In genomic region chr17:35707929-35708328, GRCm38 (mm10) we compare ENCODE assay signal across 15 mouse cellular contexts. TPM values are rescaled to one million over a fixed set of nuclear protein-coding genes. Genes with fewer than 3 reads are reported as not detected.
DNase-seq lines count a peak whose midpoint lies in the region; TF ChIP-seq lines count a peak whose summit lies in the region.
"Had no signal": no experiment of that assay in that cellular context is flagged by ENCODE, and none has a peak within 500 bp of the region (broad histone marks: within the 10 kb centered on the region; RNA-seq: fewer than 3 reads in every experiment).

No protein-coding gene starts in this region.

- H3K4me1 ChIP-seq in thymus, adult 2 months (replicated peaks; ENCODE audit: control insufficient read depth, insufficient read depth, low read length), result peaks cover 21% of the 10 kb centered on the region

- no peak overlapping the region for H3K27ac ChIP-seq in thymus, adult 2 months (ENCODE audit: control insufficient read depth, insufficient read depth, low read length)
- H3K27ac ChIP-seq: forebrain, embryonic 13.5 days; limb, embryonic 13.5 days; midbrain, embryonic 15.5 days; neural tube, embryonic 15.5 days had no signal

- no peaks in the 10 kb centered on the region for H3K36me3 ChIP-seq in thymus, adult 2 months (ENCODE audit: control insufficient read depth, insufficient read depth, low read length)
- H3K36me3 ChIP-seq: limb, embryonic 13.5 days; midbrain, embryonic 15.5 days; neural tube, embryonic 15.5 days; stomach, embryonic 15.5 days had no signal

- 60% methylated on average over 7 of the region's 7 CpGs for WGBS in thymus, adult 2 months

- TF ChIP-seq CTCF in thymus, adult 2 months (IDR thresholded peaks at IDR 0.05; ENCODE audit: borderline replicate concordance, control insufficient read depth, extremely low read depth, insufficient read depth, low read length, poor library complexity), result no peak

- DNase-seq in heart, adult 11 months, result peak; percentile 89
- DNase-seq in heart, adult 8-10 months (ENCODE audit: low spot score), result no peak
- peak; percentile 33 to 51 for DNase-seq in thymus, postnatal 10 days (ENCODE audit: low spot score in 2 of 2)
- no peak for DNase-seq in thymus, adult 2 months
- DNase-seq in kidney, adult 8-10 months, result peak; percentile 64 to 74
- DNase-seq in thymus, postnatal 4 days, result peak; percentile 56
- DNase-seq in gastrocnemius, postnatal 10 days, result no peak
- DNase-seq in frontal cortex, adult 2 months (ENCODE audit: extremely low spot score in 1 of 2, low spot score in 1 of 2), result no peak
- DNase-seq: gastrocnemius, postnatal 36 days; right cerebral cortex, postnatal 14 days had no signal

- no peak overlapping the region for H3K4me3 ChIP-seq in thymus, adult 2 months (ENCODE audit: control insufficient read depth, insufficient read depth, low read length)
- H3K4me3 ChIP-seq: forebrain, embryonic 13.5 days; limb, embryonic 13.5 days; midbrain, embryonic 15.5 days; neural tube, embryonic 15.5 days; stomach, embryonic 15.5 days had no signal

- TF ChIP-seq POLR2A in thymus, adult 2 months (IDR thresholded peaks at IDR 0.05; ENCODE audit: control insufficient read depth, extremely low read depth, insufficient read depth, low read length, poor library complexity), result no peak

- no peaks in the 10 kb centered on the region; the same call in 1 of the 2 replicates for H3K27me3 ChIP-seq in thymus, adult 2 months (ENCODE audit: control insufficient read depth, insufficient read depth, low read length)
- H3K27me3 ChIP-seq: forebrain, embryonic 13.5 days; limb, embryonic 13.5 days; midbrain, embryonic 15.5 days; neural tube, embryonic 15.5 days; stomach, embryonic 15.5 days had no signal

RNA-seq across cellular contexts. Expression of gene Ddr1, which starts 3.5 kb away (rescaled TPM):
- total RNA-seq in heart, adult 8-10 months (2022), result 10 to 100 TPM; 23.8 to 30.0 (median 29.5) TPM
- 33.6 and 43.6 TPM in 2 replicates for polyA plus RNA-seq in thymus, adult 2 months (2012; rRNA removed)
- total RNA-seq in gastrocnemius, postnatal 10 days (2021), result 10 to 100 TPM; 35.2 to 42.8 TPM
- 46.6 and 46.8 TPM in 2 replicates for polyA plus RNA-seq in frontal cortex, adult 2 months (2012; rRNA removed)

RNA-seq across cellular contexts. Expression of gene Gtf2h4, which starts 34.4 kb away (rescaled TPM):
- total RNA-seq in heart, adult 8-10 months (2022), result 10 to 100 TPM; 18.4 to 22.2 (median 21.2) TPM
- 317 and 352 TPM in 2 replicates for polyA plus RNA-seq in thymus, adult 2 months (2012; rRNA removed)
- total RNA-seq in gastrocnemius, postnatal 10 days (2021), result 10 to 100 TPM; 18.2 to 20.5 TPM
- 26.2 and 26.6 TPM in 2 replicates for polyA plus RNA-seq in frontal cortex, adult 2 months (2012; rRNA removed)

RNA-seq across cellular contexts. Expression of gene Vars2, which starts 40.5 kb away (rescaled TPM):
- total RNA-seq in heart, adult 8-10 months (2022), result 10 to 100 TPM; 30.4 to 34.9 (median 31.8) TPM
- polyA plus RNA-seq in thymus, adult 2 months (2012; rRNA removed), result 153 and 171 TPM in 2 replicates
- 10 to 100 TPM; 17.0 to 24.0 TPM for total RNA-seq in gastrocnemius, postnatal 10 days (2021)
- polyA plus RNA-seq in frontal cortex, adult 2 months (2012; rRNA removed), result 34.1 and 36.7 TPM in 2 replicates

Comparison
In these comparisons a context has a peak if more than half of its experiments do, and no peak if none do; other contexts are left out.
1. DNase-seq: peak in heart, adult 11 months (single experiment), thymus, postnatal 10 days (2 of 2), kidney, adult 8-10 months (2 of 2) and thymus, postnatal 4 days (single experiment); none in heart, adult 8-10 months (single experiment), thymus, adult 2 months (single experiment), gastrocnemius, postnatal 10 days (single experiment) and frontal cortex, adult 2 months (0 of 2).